Mouse (Mus musculus) midbrain, embryonic 14.5 days (tissue): ENCODE measurements around the gene Vti1a. TPM values are rescaled to one million over a fixed set of nuclear protein-coding genes. Genes with fewer than 3 reads are reported as not detected.

Experiments
- ATAC-seq: fragments of 200-750 bp; cut with Nextera tagmentation; 2 replicates; pipeline ENCODE4 v1.8.0; 2017; ENCODE audit warnings: moderate number of reproducible peaks, moderate library complexity; ENCODE audit not compliant: low FRiP score, low TSS enrichment
- DNase-seq: peaks from one replicate; pipeline ENCODE4 v3.0.0-alpha.2; 2015
- H3K27ac ChIP-seq: fragments of 300-500 bp; sonication (generic); replicated peaks from 2 replicates; pipeline ENCODE4 v1.5.1; 2014; ENCODE audit warnings: mild to moderate bottlenecking, low read depth, low read length, moderate library complexity
- H3K27me3 ChIP-seq: fragments of 300-500 bp; sonication (generic); 2 replicates; pipeline ENCODE4 v1.6.1; 2014; ENCODE audit warnings: low read length, control low read depth, mixed read lengths; ENCODE audit not compliant: control insufficient read depth, insufficient read depth
- H3K36me3 ChIP-seq: fragments of 300-500 bp; sonication (generic); 2 replicates; pipeline ENCODE4 v1.6.1; 2014; ENCODE audit warnings: low read length, control low read depth; ENCODE audit not compliant: control insufficient read depth, insufficient read depth
- H3K4me1 ChIP-seq: fragments of 300-500 bp; sonication (generic); 2 replicates; pipeline ENCODE4 v1.6.1; 2014; ENCODE audit warnings: mild to moderate bottlenecking, antibody characterized with exemption, low read length, control low read depth; ENCODE audit not compliant: control insufficient read depth, insufficient read depth
- H3K4me2 ChIP-seq: fragments of 300-500 bp; sonication (generic); 2 replicates; pipeline ENCODE4 v1.6.1; 2014; ENCODE audit warnings: mild to moderate bottlenecking, low read length, moderate library complexity
- H3K4me3 ChIP-seq: fragments of 300-500 bp; sonication (generic); replicated peaks from 2 replicates; pipeline ENCODE4 v1.5.1; 2014; ENCODE audit warnings: low read depth, low read length
- H3K9ac ChIP-seq: fragments of 300-500 bp; sonication (generic); replicated peaks from 2 replicates; pipeline ENCODE4 v1.6.1; 2014; ENCODE audit warnings: mild to moderate bottlenecking, low read length, moderate library complexity
- H3K9me3 ChIP-seq: fragments of 300-500 bp; sonication (generic); 2 replicates; pipeline ENCODE4 v1.6.1; 2016; ENCODE audit warnings: low read length, control low read depth, mixed read lengths; ENCODE audit not compliant: control insufficient read depth
- WGBS: fragments of 180-500 bp; shearing (Covaris S2); extraction: QIAGEN DNeasy Blood & Tissue Kit; methylation state at CpG from one replicate; pipeline ENCODE4 v1.1.7; 2014; 5-methylcytosine and 5-hydroxymethylcytosine counted together
- polyA plus RNA-seq: library from polyadenylated mRNA; unstranded; fragments of >200 nt; fragmentation: Nextera tagmentation; extraction: Ambion mirVana; gene quantifications from 2 replicates; pipeline ENCODE4 v1.2.1, GENCODE M21; 2014

The Vti1a gene
- polyA plus RNA-seq, 1 experiment from 2014 or later = 33.9 TPM

DNA sequence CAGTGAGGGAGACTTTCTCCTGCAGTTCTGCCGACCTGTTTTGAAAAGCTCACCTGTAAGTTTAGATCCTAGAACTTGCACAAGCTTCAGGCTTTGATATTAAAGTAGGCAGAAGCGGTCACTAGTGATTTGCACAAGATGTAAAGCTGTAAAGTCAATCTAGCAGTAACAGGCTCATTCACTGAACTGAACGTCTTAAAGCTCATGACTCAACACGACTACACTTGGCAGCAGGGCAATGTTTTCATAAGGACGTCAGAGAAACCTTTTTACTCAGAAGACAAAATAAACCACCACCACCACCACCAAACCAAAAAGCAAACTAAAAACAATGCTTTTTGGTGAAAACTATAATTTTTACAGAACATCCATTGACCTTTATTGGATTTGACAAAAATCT lies 18.1 kb upstream of the Vti1a start:
- no peaks in the 10 kb centered on the region for H3K4me1 ChIP-seq
- H3K4me2 ChIP-seq = no peak overlapping the region
- H3K27ac ChIP-seq = no peak overlapping the region
- peaks cover 64% of the 10 kb centered on the region for H3K36me3 ChIP-seq
- no peak for ATAC-seq
- no peak overlapping the region for H3K9ac ChIP-seq
- H3K4me3 ChIP-seq = no peak overlapping the region
- H3K27me3 ChIP-seq = no peaks in the 10 kb centered on the region
- no peaks in the 10 kb centered on the region for H3K9me3 ChIP-seq
- WGBS = 90% methylated on average over 5 of the region's 5 CpGs
- DNase-seq = no peak

DNA sequence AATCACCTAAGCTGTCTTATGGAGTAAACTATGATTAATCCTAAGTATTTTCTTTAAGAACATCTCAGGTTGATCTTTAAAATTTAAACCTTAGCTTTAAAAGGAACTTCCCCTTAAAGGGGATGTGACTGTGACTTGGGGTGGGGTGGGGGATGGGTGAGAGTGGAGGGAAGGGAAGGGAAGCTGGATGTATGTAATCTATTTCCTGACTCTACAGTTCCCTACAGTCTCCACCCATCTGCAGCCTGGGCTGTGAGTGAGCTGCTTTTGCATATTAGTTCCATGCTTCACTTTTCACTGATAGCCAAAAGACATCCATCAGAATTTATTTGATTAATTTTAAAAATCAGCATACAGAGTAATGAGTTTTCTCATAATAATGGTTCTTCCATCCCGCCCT lies 16.7 kb upstream of the Vti1a start:
- Histone ChIP-seq H3K27me3 (no peaks in the 10 kb centered on the region), H3K4me2 (no peak overlapping the region), H3K27ac (no peak overlapping the region), H3K4me1 (no peaks in the 10 kb centered on the region), H3K9ac (no peak overlapping the region), H3K9me3 (no peaks in the 10 kb centered on the region), H3K4me3 (no peak overlapping the region), H3K36me3 (peaks cover 77% of the 10 kb centered on the region)
- WGBS = 100% methylated on average over 1 of the region's 1 CpGs
- ATAC-seq = no peak
- DNase-seq = no peak

DNA sequence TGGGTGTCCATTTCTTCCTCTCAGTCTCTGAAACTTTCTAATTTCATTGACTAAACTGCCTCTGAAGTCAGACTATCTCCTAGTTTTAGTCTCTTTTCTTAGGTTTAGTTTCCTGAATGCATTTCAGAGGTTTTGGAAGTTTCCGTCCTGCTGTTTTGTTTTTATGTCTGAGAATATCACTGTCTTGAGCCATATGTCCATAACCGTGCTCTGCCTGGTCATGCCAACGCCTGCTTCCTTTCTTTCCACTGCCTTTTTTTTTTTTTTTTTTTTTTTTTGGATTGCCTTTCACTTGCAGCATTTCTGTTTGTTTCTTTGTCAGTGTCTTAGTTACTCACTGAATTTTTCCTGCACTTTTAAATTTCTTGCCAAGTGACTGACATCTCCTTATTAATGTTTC lies 15.6 kb upstream of the Vti1a start:
- H3K9ac ChIP-seq = no peak overlapping the region
- no peaks in the 10 kb centered on the region for H3K27me3 ChIP-seq
- no peak for DNase-seq
- H3K4me3 ChIP-seq = no peak overlapping the region
- ATAC-seq = no peak
- H3K4me2 ChIP-seq = no peak overlapping the region
- no peak overlapping the region for H3K27ac ChIP-seq
- WGBS = 96% methylated on average over 3 of the region's 3 CpGs
- peaks cover 75% of the 10 kb centered on the region for H3K36me3 ChIP-seq
- H3K9me3 ChIP-seq = no peaks in the 10 kb centered on the region
- H3K4me1 ChIP-seq = no peaks in the 10 kb centered on the region

DNA sequence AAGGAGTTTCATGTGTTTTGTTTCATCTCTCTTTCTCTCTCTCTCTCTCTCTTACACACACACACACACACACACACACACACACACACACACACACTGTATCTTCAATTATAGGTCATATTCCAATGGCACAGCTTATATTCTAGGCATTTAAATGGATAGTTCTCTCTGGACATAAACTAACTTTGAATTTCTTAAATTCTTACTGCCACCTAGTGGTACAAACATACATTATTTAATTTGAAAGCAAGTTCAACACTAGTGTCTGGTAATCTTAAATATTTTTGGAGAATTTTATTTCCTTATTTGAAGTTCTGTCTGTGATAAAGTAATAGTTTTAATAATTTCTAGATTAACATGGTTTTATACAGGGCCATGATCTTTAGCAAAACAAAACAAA lies 11.1 kb upstream of the Vti1a start:
- Histone ChIP-seq H3K4me2 (no peak overlapping the region), H3K36me3 (peaks cover 78% of the 10 kb centered on the region), H3K27ac (no peak overlapping the region), H3K4me3 (no peak overlapping the region), H3K9me3 (no peaks in the 10 kb centered on the region), H3K27me3 (no peaks in the 10 kb centered on the region), H3K9ac (no peak overlapping the region), H3K4me1 (no peaks in the 10 kb centered on the region)
- DNase-seq (peak; percentile 75), ATAC-seq (no peak)

DNA sequence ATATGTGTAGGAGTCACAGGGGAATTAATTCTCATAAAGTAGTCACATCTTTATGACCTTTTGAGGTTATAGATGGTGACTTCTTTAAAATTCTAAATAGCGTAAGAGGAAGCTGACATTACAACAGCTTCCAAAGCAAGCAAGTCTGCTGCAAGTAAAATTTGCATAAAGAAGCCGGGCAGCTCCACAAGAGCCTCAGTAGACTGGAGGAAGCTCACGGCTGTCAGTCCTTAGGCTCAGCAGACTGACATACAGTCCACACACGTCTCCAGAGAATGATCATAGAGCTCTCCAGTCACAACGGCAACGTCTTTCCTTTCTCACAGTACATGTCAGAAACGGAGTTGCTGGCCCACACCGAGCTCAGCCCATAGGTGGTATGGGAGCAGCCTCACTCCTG lies 4.2 kb upstream of the Vti1a start:
- no peaks in the 10 kb centered on the region for H3K9me3 ChIP-seq
- H3K27ac ChIP-seq = no peak overlapping the region
- no peak overlapping the region for H3K4me3 ChIP-seq
- WGBS = 94% methylated on average over 8 of the region's 8 CpGs
- peaks cover 51% of the 10 kb centered on the region for H3K36me3 ChIP-seq
- no peaks in the 10 kb centered on the region for H3K27me3 ChIP-seq
- H3K4me1 ChIP-seq = peaks cover 17% of the 10 kb centered on the region; the same call in 1 of the 2 replicates
- DNase-seq = no peak
- H3K9ac ChIP-seq = no peak overlapping the region
- no peak overlapping the region for H3K4me2 ChIP-seq
- ATAC-seq = no peak

DNA sequence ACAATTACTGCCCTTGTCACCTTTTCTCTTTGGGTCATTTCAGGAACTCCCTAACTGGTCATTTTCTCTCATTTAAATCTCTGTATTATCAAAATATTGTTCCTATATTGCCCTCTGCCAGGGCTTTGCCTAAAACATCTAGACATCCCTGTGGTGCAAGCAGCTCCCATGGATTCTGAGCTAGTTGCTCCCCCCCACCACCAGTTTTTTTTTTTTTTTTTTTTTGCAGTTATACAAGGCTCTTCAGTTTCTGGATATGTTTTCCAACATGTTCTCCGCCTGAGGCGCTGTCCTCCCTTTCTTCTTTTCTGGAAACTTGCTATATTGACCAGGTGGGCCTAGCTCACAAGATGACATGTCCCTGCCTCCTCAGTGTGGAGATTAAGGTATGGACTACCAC lies 2.4 kb upstream of the Vti1a start:
- Histone ChIP-seq H3K36me3 (peaks cover 36% of the 10 kb centered on the region), H3K9me3 (no peaks in the 10 kb centered on the region), H3K4me2 (no peak overlapping the region), H3K4me3 (no peak overlapping the region), H3K27ac (no peak overlapping the region), H3K27me3 (no peaks in the 10 kb centered on the region), H3K9ac (no peak overlapping the region), H3K4me1 (peaks cover 21% of the 10 kb centered on the region; the same call in 1 of the 2 replicates)
- DNase-seq = no peak
- 87% methylated on average over 2 of the region's 2 CpGs for WGBS
- no peak for ATAC-seq

DNA sequence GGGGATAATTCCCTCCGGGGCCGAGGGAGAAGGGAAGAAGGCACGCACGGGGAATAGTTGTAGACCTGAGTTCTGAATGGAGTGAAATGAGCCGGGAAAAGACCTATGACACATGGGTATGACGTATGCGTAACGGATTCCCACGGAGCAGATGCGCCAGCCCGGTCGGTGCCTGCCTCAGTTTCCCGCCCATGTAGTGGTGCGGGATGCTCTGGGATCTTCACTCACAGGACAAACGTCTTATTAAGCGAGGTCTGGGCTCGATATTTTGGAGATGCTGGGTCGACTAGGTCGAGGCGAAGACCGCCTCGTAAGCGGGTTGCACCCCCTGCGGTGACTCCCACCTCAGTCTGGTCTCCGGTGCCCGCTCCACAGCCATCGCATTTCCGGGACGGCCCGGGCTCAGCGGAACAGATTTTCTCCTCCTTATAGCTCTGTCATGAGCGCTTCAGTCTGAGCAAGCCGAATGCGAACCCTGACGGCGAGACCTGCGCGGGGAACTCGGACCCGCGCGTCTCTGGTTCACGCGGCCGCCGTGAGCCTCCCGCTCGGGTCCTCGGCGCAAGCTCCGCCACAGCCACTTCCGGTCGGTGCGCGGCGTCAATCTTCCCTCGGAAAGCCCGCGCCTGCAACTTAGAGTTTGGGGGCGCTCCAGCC lies 515 bp upstream of the Vti1a start, which contains the start of gene Zdhhc6:
Gene Zdhhc6, minus strand, starts transcription at position 581 of the 657 bp plus-strand sequence.
- WGBS = under 1% methylated on average over 60 of the region's 60 CpGs
- peak; percentile 78 for ATAC-seq

DNA sequence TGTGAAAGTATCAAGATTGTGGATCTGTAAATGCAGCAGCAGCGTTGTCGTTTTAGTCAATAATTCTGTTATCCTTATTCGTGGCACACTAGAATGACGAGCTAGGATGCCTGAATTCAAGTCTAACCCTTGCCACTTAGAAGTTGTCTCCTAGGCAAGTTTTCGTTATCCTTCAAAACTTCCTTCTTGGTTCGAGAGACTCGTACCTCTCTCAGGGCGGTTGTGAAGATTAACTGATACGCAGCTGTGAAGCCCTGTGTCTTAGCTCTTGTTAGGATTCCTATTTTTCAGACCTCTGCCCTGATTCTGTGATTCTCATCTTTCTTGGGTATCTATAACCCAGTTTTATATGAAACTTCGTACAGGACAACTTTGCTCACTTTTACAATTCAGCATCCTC lies 806 bp downstream of the Vti1a start:
- no peaks in the 10 kb centered on the region for H3K9me3 ChIP-seq
- no peaks in the 10 kb centered on the region for H3K27me3 ChIP-seq
- peak overlapping the region; percentile 91 for H3K4me2 ChIP-seq
- ATAC-seq = no peak
- H3K4me1 ChIP-seq = peaks cover 21% of the 10 kb centered on the region; the same call in 1 of the 2 replicates
- no peak overlapping the region for H3K9ac ChIP-seq
- peaks cover 3% of the 10 kb centered on the region for H3K36me3 ChIP-seq
- DNase-seq = no peak
- H3K27ac ChIP-seq = no peak overlapping the region
- WGBS = 63% methylated on average over 10 of the region's 10 CpGs
- H3K4me3 ChIP-seq = peak overlapping the region; percentile 86

More for the DNA sequence above, 515 bp upstream of the Vti1a start, which contains the start of gene Zdhhc6:
- no peaks in the 10 kb centered on the region for H3K27me3 ChIP-seq
- no peaks in the 10 kb centered on the region for H3K9me3 ChIP-seq
- H3K36me3 ChIP-seq = peaks cover 16% of the 10 kb centered on the region
- peaks cover 21% of the 10 kb centered on the region; the same call in 1 of the 2 replicates for H3K4me1 ChIP-seq
- peak; percentile 90 for DNase-seq
- peak within 1 kb of the TSS; percentile 91 for H3K4me2 ChIP-seq
- peak within 1 kb of the TSS; percentile 86 for H3K4me3 ChIP-seq
- peak within 1 kb of the TSS; percentile 79 for H3K27ac ChIP-seq
- H3K9ac ChIP-seq = peak within 1 kb of the TSS; percentile 72

DNA sequence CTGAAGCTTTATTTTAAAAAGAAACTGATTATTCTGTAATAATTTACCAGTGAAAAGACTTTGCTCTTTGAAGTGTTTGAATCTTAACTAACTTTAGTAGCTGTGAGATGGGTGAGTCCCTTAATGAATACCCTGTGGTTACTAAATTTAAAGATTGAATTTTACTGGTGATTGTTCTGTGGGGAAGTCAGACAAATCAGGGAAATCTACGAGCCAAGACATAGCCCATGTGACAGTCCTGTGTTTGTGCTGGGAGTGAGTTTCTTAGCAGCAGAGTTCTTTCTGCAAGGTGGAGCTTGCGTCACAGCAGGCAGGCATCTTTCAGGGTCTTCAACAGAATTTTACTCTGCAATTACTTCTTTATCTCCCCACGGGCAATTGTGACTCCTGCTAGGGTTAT lies 2.9 kb downstream of the Vti1a start:
- Histone ChIP-seq H3K4me2 (no peak overlapping the region), H3K36me3 (peaks cover 12% of the 10 kb centered on the region), H3K27ac (no peak overlapping the region), H3K4me1 (peaks cover 18% of the 10 kb centered on the region; the same call in 1 of the 2 replicates), H3K4me3 (no peak overlapping the region), H3K9ac (no peak overlapping the region), H3K27me3 (no peaks in the 10 kb centered on the region), H3K9me3 (no peaks in the 10 kb centered on the region)
- ATAC-seq (no peak), DNase-seq (no peak)
- 79% methylated on average over 3 of the region's 3 CpGs for WGBS
